Mouse (Mus musculus): ENCODE data around the gene Ctla2b.

DNA sequence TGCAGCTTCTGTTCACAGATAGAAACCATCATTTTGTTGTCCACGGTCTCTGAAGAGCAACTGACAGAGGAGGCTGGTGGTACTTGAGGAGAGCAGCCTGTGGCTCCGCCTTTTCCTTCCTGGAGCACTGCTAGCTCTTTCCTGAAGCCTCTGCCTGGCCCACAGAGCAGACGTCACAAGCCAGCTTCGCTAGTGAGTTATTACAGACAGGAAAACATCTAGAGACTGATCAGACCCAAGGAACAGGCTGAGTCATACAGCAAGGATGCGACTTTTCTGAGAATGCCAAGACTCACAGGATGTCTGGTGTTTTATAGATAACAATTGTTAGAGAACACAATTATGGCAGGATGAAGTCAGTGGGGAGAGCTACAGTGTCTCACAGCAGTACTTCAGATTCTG is 39.3 kb upstream of the Ctla2b start, which contains the start of the genes Gm49391 and Ctla2a:
- TF ChIP-seq CTCF (IDR thresholded peaks at IDR 0.05; ENCODE audit: control insufficient read depth, insufficient read depth, insufficient replicate concordance, low read depth, low read length) (no peak), POLR2A (IDR thresholded peaks at IDR 0.05; ENCODE audit: control insufficient read depth, low read depth, low read length) (no peak)
